ENCODE assay signal across 8 mouse cellular contexts in the genomic region with DNA sequence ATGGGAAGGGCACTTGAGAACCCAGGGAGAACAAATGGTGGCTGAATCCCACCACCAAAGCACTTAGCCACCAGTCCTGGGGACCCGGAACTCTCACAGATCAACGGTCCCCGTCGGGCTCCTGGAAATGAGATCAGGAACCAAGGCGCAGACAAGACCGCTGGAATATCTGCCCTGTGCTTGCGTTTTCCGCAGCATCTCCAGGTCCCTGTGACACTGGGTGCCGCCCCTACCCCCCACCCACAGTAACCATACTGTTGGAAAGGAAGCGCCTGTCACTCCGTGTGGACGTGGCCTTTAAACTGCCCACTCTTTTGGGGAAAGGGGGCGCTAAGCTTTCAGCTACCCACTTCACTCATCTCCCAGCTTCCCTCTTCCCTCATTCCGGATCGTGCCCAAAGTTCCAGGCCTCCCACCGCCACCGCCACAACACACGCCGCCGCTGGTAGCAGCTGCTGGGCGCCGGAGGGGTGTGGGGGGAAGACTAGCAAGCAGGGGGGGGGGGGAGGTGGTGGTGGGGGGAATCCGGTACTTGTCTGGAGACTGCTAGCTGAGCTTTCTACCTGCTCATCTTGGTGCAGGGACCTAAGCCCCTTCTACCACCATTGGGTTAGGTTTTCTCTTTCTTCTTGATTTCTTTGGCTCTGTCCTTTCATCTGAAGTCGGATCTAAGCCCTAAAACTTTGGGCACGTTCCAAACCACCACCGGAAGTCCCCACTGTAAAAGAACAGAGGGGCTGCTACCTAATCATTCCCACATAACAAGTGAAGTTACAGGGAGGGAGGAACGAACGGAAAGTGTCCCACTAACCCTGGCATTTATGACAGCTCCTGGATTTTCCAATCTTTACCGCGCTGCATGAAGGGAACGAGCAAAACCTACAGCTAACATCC. TPM values are rescaled to one million over a fixed set of nuclear protein-coding genes. Genes with fewer than 3 reads are reported as not detected.
DNase-seq lines count a peak whose midpoint lies in the region; ATAC-seq and TF ChIP-seq lines count a peak whose summit lies in the region.

No protein-coding gene starts in this region.

- peaks cover 72% of the 10 kb centered on the region for H3K27me3 ChIP-seq in E14TG2a.4 (ENCODE audit: insufficient read depth, low read length)
- peaks cover 35% of the 10 kb centered on the region for H3K27me3 ChIP-seq in forebrain, embryonic 13.5 days
- H3K27me3 ChIP-seq in intestine, embryonic 16.5 days (replicated peaks; ENCODE audit: control insufficient read depth, insufficient read depth, low read length) = peaks cover 23% of the 10 kb centered on the region
- no peaks in the 10 kb centered on the region for H3K27me3 ChIP-seq in midbrain, postnatal 0 days (ENCODE audit: insufficient read depth, low read length)

- no peak for ATAC-seq in forebrain, embryonic 13.5 days
- ATAC-seq in intestine, embryonic 16.5 days = no peak
- ATAC-seq in midbrain, postnatal 0 days (ENCODE audit: low FRiP score) = no peak

- no peaks in the 10 kb centered on the region for H3K36me3 ChIP-seq in E14TG2a.4 (ENCODE audit: insufficient read depth, low read length)
- H3K36me3 ChIP-seq in forebrain, embryonic 13.5 days (ENCODE audit: poor library complexity, severe bottlenecking) = no peaks in the 10 kb centered on the region
- H3K36me3 ChIP-seq in intestine, embryonic 16.5 days (ENCODE audit: control insufficient read depth, insufficient read depth, low read length) = no peaks in the 10 kb centered on the region
- no peaks in the 10 kb centered on the region for H3K36me3 ChIP-seq in midbrain, postnatal 0 days (ENCODE audit: insufficient read depth, low read length)

- peak overlapping the region; percentile 91 for H3K4me2 ChIP-seq in forebrain, embryonic 13.5 days
- H3K4me2 ChIP-seq in intestine, embryonic 16.5 days (ENCODE audit: low read depth, low read length) = peak overlapping the region; percentile 73
- H3K4me2 ChIP-seq in midbrain, postnatal 0 days (ENCODE audit: low read depth, low read length, poor library complexity, severe bottlenecking) = peak overlapping the region; percentile 85

- no peaks in the 10 kb centered on the region for H3K9me3 ChIP-seq in E14TG2a.4 (ENCODE audit: low read length)
- no peaks in the 10 kb centered on the region for H3K9me3 ChIP-seq in forebrain, embryonic 13.5 days (replicated peaks)
- no peaks in the 10 kb centered on the region for H3K9me3 ChIP-seq in intestine, embryonic 16.5 days (ENCODE audit: control insufficient read depth, low read length)
- H3K9me3 ChIP-seq in midbrain, postnatal 0 days (ENCODE audit: low read length) = no peaks in the 10 kb centered on the region

- peak overlapping the region; percentile 48 for H3K9ac ChIP-seq in forebrain, embryonic 13.5 days
- H3K9ac ChIP-seq in intestine, embryonic 16.5 days (ENCODE audit: low read depth, low read length) = peak overlapping the region; percentile 86
- H3K9ac ChIP-seq in midbrain, postnatal 0 days (replicated peaks; ENCODE audit: low read length, poor library complexity, severe bottlenecking) = peak overlapping the region; percentile 36

- 4% methylated on average over 29 of the region's 31 CpGs for WGBS in forebrain, embryonic 13.5 days
- 7% methylated on average over 29 of the region's 31 CpGs for WGBS in intestine, embryonic 16.5 days
- 7% methylated on average over 29 of the region's 31 CpGs for WGBS in midbrain, postnatal 0 days

- peak; percentile 45 to 46 for DNase-seq in cerebellum, postnatal 10 days
- no peak for DNase-seq in cerebellum, adult 8-10 months
- DNase-seq in midbrain, postnatal 0 days (ENCODE audit: low spot score) = peak; percentile 44
- no peak for DNase-seq in ovary, postnatal 36 days (ENCODE audit: low spot score)
- no peak for DNase-seq in frontal cortex, postnatal 36 days (ENCODE audit: low spot score in 2 of 2)

- peaks cover 30% of the 10 kb centered on the region for H3K4me1 ChIP-seq in E14TG2a.4 (replicated peaks; ENCODE audit: low read depth, low read length)
- H3K4me1 ChIP-seq in forebrain, embryonic 13.5 days = peaks cover 23% of the 10 kb centered on the region
- no peaks in the 10 kb centered on the region; the same call in 1 of the 2 replicates for H3K4me1 ChIP-seq in intestine, embryonic 16.5 days (ENCODE audit: control insufficient read depth, insufficient read depth, low read length)
- H3K4me1 ChIP-seq in midbrain, postnatal 0 days (ENCODE audit: insufficient read depth, low read length) = no peaks in the 10 kb centered on the region

- peak overlapping the region; percentile 29; the same call in 1 of the 2 replicates for H3K4me3 ChIP-seq in E14TG2a.4 (replicated peaks; ENCODE audit: low read length)
- H3K4me3 ChIP-seq in forebrain, embryonic 13.5 days = peak overlapping the region; percentile 76
- H3K4me3 ChIP-seq in intestine, embryonic 16.5 days (ENCODE audit: low read length) = peak overlapping the region; percentile 71
- H3K4me3 ChIP-seq in midbrain, postnatal 0 days (ENCODE audit: low read depth, low read length) = peak overlapping the region; percentile 89

- H3K27ac ChIP-seq in forebrain, embryonic 13.5 days = no peak overlapping the region
- H3K27ac ChIP-seq in intestine, embryonic 16.5 days (ENCODE audit: low read length) = peak overlapping the region; percentile 59; the same call in 1 of the 2 replicates
- H3K27ac ChIP-seq in midbrain, postnatal 0 days (ENCODE audit: low read depth, low read length) = no peak overlapping the region

- no peak for TF ChIP-seq CTCF in E14TG2a.4 (conservative IDR thresholded peaks at IDR 0.05; ENCODE audit: low read length)
- no peak for TF ChIP-seq CTCF in midbrain, postnatal 0 days (IDR thresholded peaks at IDR 0.05)

RNA-seq across cellular contexts. Expression of a gene that starts 1.3 kb away (rescaled TPM):
- polyA plus RNA-seq in forebrain, embryonic 13.5 days (2015; fragmentation: Nextera tagmentation; extraction: Ambion mirVana) = 23.7 and 24.1 TPM in 2 replicates
- 53.6 and 55.8 TPM in 2 replicates for polyA plus RNA-seq in intestine, embryonic 16.5 days (2015; fragmentation: Nextera tagmentation; extraction: Ambion mirVana)
- total RNA-seq in midbrain, postnatal 0 days (2014; rRNA removed) = 48.2 and 68.6 TPM in 2 replicates
- polyA plus RNA-seq in midbrain, postnatal 0 days (2015; fragmentation: Nextera tagmentation; extraction: Ambion mirVana) = 22.9 and 23.3 TPM in 2 replicates

Comparison
In these comparisons a context has a peak if more than half of its experiments do, and no peak if none do; other contexts are left out.
1. DNase-seq: peak in cerebellum, postnatal 10 days (2 of 2) and midbrain, postnatal 0 days (single experiment); none in cerebellum, adult 8-10 months (single experiment), ovary, postnatal 36 days (single experiment) and frontal cortex, postnatal 36 days (0 of 2).
2. H3K4me3 ChIP-seq: peak in every context shown above with its lines; median percentile 89 in midbrain, postnatal 0 days; 76 in forebrain, embryonic 13.5 days; 71 in intestine, embryonic 16.5 days; 29 in E14TG2a.4.
3. H3K9ac ChIP-seq: peak in every context shown above with its lines; median percentile 86 in intestine, embryonic 16.5 days; 48 in forebrain, embryonic 13.5 days; 36 in midbrain, postnatal 0 days.
4. Peak in every context shown above with its lines, with median percentiles within 50 percentile points of each other: H3K4me2 ChIP-seq.